Mouse (Mus musculus) right cerebral cortex, postnatal 14 days (tissue): ENCODE results near the gene Tmem38a.

Experiments used
- DNase-seq: peaks from one replicate; pipeline ENCODE4 v3.0.0; 2022

The Tmem38a gene

DNA sequence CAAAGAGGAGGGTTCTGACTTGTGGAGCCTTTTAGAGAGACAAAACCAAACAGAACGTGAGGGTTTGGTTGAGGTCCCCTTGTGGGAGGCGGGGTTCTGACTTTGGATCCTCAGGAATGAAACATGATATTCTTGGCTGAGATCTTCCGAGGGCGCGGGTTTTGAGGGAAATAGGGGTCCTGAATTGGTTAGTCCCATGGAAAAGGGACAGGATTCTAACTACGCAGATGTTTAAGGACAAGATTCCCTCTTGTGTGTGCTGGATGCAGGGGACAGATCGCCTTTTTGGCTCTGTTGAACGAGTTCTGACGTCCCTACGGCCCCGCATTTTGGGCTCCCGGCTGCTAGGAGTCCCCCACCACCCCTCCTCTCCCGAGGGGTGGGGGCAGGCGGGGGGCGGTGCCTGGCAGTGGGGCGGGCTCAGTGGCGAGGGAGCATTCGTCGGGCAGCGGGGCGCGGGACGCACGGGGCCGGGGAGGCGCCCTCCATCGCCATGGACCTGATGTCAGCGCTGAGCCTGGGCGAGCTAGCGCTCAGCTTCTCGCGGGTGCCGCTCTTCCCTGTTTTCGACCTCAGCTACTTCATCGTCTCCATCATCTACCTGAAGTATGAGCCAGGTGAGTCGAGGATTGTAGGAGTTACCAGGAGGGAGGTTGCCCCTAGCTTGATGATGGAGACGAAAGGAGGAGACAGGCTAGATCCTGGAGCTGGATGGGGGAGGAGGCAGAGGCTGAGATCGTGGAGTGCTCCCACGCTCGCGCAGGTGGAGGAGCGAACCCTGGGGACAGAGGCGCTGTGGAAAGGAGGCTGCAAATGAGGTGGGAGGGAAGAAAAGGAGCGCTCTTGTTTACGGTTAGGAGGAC, at the start of gene Tmem38a:
Gene Tmem38a, plus strand, starts transcription at position 445 of the 863 bp plus-strand sequence.
- peak; percentile 83 for DNase-seq

DNA sequence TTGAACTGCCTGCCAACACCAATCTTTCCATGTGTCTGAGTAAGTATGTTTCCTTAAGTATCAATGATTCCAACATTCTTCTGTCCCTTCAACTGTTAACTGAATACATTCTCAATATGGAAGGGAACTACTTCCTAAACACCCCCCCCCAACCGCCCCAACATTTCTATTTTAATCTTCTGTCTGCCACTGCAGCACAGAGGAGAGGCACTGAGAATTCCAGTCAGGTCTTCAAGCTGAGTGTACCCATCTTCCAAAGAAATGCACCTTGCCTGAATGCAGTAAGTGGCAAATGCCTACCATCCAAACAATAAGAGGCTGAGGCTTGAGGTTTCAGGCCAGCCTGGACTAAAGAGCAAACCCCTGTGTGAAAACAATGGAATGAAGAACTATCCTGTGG, 39.8 kb upstream of the Tmem38a start:
- DNase-seq: no peak

DNA sequence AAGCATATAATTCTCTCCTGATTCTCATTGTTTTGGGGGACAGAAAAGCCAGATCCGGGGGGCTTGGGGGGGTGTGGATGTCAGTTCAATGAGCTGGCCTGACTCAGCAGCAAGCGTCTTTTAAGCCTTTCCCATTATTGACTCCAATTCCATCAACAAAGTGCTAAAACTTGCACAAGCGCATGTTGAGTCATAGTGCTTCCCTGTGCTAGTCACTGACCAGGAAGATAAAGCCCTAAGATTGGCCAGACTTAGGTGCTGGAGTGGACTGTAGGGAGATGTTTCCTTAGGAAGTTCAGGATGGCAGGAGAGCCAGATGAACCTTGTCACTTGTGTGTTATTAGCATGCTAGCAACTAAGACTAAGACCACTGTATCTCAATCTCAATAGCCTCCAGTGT, 37.0 kb upstream of the Tmem38a start:
- DNase-seq: no peak

DNA sequence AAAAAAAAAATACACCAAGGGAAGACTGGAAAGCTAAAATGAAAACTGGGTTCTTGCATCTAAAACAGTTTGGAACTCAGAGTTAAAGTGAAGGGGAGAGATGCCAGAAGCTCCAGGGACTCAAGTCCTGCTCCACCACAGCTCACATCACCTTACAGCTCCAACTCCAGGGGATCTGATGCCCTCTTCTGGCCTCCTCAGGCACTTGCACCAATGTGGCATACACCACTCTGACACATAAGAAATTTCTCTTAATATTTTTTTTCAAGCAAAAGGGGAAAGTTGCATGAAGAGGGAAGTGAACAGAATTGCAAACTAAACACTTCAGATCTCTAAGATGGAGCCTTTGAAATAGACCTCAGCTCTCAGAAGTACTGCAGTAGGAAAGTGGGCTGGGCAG, 32.6 kb upstream of the Tmem38a start:
- no peak for DNase-seq

DNA sequence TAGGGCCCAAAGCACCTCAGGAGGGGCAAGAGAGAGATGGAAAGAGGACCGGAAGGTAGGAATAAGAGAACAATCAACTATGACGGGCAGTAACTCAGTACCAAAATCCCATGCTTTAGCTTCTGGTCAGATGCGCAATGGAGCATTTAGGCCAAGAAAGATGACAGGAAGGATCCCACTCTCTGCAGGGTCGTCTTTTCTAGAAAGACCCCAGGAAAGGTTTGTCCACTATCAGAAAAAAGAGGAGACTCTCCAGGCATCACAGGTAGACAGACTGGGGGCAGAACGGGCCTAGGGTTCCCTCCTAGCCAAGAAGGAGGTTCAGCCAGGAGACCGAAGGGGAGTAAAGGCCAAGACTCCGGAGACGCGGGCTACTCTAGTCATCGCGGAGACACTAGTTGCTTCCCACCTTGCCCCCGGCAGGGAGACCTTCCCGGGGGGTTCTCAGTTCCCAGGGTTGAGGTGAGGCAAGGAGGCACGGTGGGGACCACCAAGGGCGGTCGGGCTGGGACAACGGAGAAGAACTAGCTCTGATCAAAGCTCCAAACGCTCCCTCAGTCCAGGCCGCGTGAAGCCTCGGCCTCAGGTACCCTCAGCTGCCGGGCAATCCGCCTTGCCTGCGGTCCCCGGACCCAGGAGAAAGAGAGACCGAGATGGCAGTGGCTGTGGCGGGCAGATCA, 24.6 kb upstream of the Tmem38a start:
- DNase-seq: peak; percentile 18

DNA sequence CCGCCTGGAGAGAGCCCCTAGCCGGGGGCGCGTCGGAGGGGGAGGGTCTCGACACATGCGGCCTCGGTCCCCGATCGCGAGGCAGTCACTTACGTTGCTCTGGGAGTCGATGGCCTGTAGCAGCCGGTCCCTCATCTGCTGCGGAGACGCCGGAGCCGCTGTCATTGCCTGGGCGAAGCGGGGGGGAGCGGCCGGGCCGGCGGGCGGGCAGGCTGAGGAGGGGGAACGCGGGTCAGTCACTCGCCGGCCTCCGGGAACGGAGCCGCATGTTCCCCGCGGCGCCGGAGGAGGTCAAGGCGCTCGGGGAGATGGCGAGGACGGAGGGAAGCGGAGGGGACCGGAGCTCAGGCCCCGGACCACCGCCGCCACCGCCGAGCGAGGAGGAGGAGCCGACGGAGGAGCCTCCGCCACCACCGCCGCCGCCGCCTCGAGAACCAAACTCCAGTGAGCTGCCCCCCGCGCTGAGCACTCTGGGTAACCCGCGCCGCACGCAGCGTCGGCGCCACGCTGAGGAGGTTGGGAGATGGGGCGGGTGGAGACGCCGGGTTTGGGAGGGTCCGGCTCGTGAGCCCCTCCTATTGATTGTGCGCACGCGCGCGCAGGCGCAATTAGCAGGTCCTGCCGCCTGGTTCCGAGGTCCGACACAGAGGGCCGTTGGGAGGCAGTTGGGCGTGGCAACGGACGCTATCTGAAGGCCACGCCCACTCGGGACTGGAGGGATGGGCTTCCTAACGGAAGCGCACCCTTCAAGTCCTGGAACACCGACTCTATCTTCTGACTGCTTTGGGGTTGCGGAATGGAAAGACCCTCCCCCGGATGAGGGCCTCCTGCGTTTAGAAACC, 23.8 kb upstream of the Tmem38a start, which contains the start of gene Med26:
Gene Med26, minus strand, starts transcription at position 469 of the 842 bp plus-strand sequence.
- DNase-seq: peak; percentile 98

DNA sequence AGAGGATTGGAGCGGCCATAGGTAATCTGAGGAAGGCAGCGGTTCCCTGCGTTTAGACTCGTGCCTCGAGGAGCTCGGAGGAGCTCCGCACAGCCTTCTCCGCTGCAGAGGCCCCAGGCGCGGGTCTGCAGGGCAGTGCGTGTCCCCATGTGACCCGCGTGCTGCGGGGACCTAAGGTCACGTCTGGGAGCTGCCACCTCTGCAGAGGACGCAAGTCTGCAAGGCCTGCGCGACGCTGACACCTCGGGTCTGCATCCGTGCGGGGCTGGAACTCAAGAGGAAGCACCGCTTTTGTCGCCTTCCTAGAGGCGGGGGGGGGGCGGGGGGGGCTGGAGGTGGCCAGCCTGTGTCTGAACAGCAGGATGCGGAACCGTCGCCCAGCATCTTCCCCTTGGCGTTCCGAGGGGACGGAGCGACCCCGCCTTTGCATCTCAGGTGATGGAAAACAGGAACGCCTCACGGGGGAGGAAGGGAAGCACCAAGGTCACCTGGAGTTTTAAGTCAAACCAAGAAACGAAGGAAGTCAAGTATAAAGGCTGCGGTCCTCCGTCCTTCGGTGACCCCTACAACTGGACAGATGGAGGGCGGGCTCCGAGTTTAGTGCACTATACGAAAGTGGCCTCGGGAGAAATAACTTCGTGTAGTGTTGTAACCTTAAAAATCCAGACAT, 23.1 kb upstream of the Tmem38a start:
- DNase-seq: no peak

DNA sequence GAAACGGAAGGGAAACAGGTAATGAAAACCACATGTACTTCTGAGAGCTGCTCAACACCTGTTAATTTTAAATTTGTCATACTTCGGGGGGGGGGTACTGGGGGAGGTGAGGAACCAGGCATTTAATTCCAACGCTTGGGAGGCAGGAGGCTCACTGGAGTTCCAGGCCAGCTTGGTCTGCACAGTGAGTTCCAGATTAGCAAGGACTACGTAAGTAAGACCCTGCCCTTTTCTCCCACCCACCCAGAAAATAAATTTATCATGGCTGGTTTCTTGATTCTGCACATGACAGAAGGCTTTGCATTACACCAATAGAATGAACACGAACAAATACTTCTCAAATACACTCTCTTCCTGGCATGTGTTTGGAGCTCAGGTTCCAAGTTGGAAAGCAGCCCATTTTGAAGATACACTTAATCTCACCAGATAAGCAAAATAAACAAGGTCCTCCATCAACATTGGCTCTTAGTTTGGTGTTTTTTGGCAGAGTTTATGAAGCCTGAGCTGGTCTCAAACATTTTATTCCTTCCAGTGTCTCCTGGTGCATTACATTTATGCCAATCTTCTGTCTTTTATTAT, 22.5 kb upstream of the Tmem38a start:
- DNase-seq: no peak

DNA sequence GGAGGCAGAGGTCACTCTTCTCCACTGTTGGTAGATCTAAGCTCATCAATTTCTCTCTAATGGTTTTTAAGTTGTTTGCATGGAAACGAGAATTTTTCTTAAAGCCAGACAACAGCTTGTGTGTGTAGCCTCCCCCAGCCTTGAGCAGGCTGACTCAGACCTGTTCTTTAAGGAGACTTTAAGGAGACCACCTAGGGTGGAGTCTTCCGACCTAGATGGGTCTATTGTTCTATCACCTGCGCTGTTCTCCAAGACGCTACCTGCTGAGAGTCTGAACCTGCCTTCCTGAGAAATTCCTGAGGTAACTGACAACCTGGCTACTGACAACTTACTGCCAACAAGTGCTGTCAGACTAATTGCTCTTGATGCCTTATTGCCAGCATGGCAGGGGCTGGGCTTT, 16.1 kb upstream of the Tmem38a start:
- no peak for DNase-seq

DNA sequence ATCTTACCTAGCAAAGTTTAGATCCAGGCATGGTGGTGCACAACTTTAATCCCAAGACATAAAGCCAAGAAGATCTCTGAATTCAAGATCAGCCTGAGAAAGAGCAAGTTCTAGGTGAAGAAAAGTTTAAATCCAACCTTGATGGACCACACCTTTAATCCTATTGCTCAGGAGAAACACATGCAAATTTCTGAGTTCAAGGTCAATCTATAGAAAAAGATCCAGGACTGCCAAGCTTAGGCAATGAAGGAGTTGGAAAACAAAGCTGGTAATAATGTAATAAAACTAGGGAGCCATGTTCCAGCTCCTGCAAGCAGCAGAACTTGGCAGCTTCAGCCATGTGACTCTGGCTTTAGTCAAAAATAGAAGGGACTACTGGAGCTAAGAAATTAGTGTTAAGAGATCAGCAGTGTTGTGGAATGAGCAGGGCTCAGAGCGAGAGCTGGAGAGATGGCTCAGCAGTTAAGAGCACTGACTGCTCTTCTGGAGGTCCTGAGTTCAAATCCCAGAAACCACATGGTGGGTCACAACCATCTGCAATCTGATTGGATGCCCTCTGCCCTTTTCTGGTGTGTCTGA, 10.7 kb upstream of the Tmem38a start:
- DNase-seq: no peak

DNA sequence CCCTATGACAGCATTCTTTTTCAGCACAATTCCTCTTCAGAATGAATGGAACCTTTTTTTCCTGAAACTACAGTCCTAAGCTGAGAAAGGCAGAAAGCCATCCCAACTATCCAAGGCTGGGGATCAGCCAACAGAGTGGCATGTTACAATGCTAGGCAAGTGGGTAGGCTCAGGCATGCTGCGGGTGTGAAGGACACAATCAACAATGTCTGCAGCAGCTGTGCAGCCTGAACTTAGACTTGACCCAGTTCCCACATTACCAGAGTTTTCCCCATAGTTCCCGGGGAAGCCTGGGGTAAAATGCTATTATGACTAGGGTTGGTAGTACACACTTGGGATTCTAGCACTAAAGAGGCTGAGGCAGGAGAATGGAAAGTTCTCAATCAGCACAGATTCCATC, 5.9 kb upstream of the Tmem38a start:
- no peak for DNase-seq

DNA sequence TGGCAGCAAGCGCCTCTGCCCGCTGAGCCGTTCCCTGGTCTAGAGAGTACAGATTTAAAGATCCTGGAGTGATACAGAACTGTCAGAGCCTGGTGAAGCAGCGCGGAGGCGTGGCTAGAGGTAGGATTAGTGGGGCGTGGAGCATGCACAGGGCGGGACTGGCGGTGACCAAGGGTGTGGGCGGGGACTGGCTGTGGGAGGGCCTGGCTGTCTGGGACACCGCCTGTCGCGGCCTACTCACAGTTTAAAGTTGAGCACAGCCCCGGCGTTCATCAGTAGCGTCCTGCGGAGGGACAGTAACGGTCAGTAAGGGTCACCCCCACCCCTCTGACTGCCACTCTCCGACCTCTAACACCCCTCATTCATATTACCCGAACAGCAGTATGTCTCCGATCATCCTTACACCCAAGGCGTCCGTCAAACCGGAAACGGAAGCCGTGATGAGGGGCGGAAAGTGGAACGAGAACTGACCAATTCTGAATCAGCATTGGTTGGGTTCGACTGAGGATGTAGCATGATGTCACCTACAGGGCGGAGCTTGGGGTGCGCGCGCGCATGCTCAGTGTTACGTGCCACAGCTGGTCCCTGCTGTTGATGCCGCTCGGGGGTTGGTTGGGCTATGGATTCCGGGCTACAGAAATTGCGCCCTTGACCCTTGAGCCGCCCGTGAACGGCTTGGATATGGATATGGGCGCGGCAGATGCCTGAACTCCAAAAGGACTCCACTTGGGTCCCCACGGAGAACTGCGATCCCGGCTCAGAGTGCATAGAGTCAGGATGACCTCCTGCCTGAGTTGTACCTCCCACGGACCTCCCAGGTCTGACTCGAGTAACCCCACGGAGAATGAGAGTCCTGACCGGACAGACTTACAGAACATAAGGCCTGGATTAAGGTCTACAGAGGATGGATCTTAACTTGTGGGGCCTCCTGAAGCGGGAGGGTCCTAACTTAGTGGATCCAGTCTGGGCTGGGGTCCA, 933 bp upstream of the Tmem38a start, which contains the start of gene Smim7:
Gene Smim7, minus strand, starts transcription at position 456 of the 978 bp plus-strand sequence.
- DNase-seq: peak; percentile 96

DNA sequence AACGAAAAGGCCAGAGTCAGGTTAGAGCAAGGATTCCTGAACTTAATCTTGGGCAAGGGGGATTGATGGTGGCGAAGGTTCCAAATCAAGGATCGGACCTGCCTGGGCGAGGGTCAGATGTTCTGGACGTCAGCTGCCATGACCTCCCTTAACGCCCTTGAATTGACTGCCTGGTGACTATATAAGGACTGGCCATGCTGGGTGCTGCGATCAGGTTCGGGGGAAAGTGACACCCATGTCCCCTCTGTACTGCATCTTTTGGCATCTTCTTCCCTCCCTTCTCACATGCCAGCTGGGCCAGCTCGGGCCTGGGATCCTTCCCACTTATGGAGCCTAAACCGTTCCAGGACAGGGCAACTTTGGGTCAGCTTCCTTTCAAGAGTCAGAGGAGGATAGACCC, 652 bp downstream of the Tmem38a start:
- no peak for DNase-seq

DNA sequence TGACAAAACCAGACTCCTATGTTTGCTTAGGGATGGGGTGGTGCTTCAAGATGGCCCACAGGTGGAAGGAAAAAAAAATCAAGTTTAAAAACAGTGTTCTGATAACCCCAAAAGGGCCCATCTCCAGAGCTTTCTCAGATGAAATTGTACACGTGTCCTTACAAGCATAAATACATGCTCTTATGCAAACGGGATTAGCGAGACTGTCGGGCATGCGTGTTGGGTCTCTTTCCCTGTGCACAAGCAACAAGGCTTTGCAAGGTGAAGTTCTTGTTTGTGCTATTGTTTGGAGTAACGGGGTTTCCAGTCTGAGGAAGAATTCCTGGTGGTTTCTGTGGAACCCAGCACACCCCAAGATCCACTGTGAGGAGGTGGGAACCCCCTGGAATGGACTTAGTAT, 1.6 kb downstream of the Tmem38a start:
- no peak for DNase-seq

DNA sequence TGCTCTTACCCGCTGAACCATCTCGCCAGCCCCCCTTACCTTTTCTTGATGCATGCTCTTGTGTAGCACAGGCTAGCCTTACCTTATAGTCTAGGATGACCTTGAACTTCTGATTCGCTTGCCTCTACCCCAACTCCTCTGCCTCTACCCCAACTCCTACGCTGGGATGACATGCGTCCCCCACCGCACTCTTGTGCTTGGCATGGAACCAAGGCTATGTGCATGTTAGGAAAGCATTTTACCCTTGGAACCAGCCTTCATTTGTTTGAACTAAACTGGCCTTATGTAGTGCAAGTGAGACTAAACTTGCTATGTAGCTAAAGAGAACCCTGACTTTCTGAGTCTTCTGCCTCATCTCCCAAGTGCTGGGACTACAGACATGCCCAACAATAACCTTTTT, 4.1 kb downstream of the Tmem38a start:
- DNase-seq: no peak

DNA sequence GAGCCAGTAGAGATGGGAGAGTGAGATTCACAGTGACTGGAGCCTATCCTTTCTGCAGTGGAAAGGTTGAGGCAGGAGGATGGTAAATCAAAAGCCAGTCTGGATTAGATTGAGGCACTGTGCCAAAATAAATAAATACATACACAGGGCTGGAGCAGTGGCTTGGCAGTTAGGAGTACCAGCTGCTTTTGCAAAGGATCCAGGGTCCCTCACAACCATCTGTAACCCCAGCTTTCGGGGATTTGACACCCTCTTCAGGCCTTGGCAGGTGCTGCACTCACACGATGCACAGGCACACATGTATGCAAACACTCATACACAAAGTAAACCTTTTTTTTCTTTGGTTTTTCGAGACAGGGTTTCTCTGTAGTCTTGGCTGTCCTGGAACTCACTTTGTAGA, 5.4 kb downstream of the Tmem38a start:
- no peak for DNase-seq

DNA sequence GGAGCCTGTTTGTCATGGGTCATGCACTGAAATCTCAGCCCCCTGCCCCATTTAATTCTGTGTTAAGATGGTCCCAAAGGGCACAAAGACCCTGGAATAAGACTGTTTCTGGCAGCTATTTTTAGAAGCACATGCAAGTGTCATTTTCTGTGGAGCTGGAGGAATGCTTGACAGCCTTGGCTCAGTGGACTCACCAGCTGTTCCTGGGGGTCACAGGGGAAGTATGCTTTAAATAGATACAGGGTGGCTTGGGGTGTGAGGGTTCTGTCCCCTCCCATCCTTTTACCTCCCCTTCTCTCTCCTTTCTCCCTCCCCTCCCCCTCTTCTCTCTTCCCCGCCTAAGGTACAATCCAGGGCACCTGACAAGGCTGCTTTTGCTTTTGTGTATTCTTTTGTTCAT, 6.1 kb downstream of the Tmem38a start:
- no peak for DNase-seq

DNA sequence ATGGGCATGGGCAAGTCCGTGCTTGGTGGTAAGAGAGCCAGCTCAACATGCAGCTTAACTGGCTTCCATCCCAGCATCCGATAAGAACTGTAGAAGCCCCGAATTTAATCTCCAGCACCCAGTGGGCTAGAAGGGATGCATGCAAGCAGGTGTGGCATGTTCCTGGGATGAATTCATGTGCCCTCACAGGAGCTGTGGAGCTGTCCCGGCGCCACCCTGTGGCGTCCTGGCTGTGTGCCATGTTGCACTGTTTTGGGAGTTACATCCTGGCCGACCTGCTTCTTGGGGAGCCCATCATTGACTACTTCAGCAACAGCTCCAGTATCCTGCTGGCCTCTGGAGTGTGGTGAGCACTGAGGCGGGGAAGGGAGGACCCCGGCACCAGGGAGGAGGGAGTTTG, 7.5 kb downstream of the Tmem38a start:
- no peak for DNase-seq

DNA sequence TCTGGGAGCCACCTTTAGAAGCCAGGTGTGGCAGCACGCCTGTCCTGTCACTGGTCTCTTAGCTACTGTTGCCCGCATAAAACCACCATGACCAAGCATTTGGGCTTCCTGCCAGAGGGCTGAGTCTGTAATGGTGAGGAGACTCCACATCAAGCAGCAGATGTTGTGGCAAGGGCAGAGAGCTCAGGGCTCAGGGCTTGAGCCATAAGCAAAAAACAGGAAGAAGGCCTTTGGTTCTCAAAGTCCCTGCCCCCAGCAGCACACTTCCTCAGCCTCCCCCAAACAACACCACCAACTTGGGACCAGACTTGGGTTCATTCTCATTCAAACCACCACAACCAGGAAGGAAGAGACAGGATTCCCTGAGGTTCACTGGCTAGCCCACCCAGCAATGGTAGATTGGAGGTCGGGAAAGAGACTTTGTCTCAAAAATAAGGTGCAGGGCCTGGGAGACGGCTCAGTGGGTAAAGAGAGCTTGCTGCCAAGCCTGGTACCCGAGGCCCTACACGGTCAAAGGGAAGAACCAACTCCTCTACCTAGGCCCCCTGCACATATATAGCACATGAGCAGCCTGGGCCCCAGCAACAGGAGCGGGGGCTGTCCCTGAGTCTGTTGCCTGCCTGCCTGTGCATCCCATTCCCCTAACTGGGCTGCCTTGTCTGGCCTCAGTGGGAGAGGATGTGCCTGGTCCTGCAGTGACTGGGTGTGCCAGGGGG, 11.4 kb downstream of the Tmem38a start:
- peak; percentile 44 for DNase-seq

DNA sequence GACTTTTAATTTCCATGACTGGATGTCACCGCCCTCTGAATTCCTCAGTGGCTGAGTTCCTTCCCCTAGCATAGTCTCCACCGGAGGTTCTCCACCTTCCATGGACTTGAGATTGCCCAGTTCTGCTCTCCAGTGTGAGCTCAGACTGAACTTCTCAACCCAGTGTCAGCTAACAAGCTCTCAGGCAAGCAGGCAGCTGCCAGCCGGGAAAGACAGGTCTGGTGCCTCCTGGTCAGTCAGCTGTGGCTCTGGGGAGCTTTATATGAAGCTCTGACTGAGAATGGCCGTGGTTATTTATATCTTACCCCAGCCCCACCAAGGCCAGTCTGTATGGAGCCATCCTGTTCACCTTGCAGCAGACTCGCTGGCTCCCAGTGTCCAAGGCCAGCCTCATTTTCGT, 12.5 kb downstream of the Tmem38a start:
- DNase-seq: no peak
